In the genomic region with DNA sequence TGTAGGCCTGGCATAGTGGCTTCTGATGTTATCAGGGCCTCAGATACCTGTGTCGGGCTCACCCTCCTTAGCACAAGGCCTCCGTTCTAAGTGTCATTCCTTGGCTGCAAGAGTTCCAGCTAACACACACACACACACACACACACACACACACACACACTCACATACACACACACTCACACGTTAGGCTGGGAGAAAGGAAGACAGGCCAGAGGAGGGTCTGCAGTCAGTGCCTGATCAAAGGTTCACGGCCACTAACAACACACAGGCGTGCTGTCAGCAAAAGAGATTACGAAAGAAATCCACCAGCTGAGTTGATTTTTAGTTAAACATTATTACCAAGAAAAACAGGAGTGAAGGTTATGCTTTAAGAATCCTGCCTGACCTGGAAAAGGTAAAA, we compare ENCODE assay signal across 22 mouse cellular contexts. TPM values are rescaled to one million over a fixed set of nuclear protein-coding genes. Genes with fewer than 3 reads are reported as not detected.
A peak's percentile ranks its signal among the peaks of the same experiment; 100 is the strongest.
DNase-seq lines count a peak whose midpoint lies in the region; ATAC-seq lines count a peak whose summit lies in the region.
"Had no signal": no experiment of that assay in that cellular context is flagged by ENCODE, and none has a peak within 500 bp of the region (broad histone marks: within the 10 kb centered on the region; RNA-seq: fewer than 3 reads in every experiment).

No protein-coding gene starts in this region.

- peaks cover 16% of the 10 kb centered on the region; the same call in 1 of the 2 replicates for H3K36me3 ChIP-seq in heart, embryonic 15.5 days
- H3K36me3 ChIP-seq in intestine, embryonic 15.5 days = peaks cover 9% of the 10 kb centered on the region; the same call in 1 of the 2 replicates

- H3K9me3 ChIP-seq in heart, embryonic 15.5 days (replicated peaks) = no peaks in the 10 kb centered on the region
- no peaks in the 10 kb centered on the region for H3K9me3 ChIP-seq in intestine, embryonic 15.5 days
- H3K9me3 ChIP-seq: G1E; hindbrain, embryonic 12.5 days; megakaryocyte, embryonic 14.5 days had no signal

- no peak overlapping the region for H3K4me3 ChIP-seq in heart, embryonic 15.5 days
- H3K4me3 ChIP-seq in intestine, embryonic 15.5 days (replicated peaks) = no peak overlapping the region
- H3K4me3 ChIP-seq: hindbrain, embryonic 12.5 days had no signal

- H3K27me3 ChIP-seq in heart, embryonic 15.5 days = no peaks in the 10 kb centered on the region
- no peaks in the 10 kb centered on the region for H3K27me3 ChIP-seq in intestine, embryonic 15.5 days (replicated peaks)
- H3K27me3 ChIP-seq: hindbrain, embryonic 12.5 days; megakaryocyte, embryonic 14.5 days had no signal

- ATAC-seq in heart, embryonic 15.5 days (replicated peaks; ENCODE audit: insufficient number of reproducible peaks, insufficient read depth, low FRiP score, low read depth) = no peak
- ATAC-seq in intestine, embryonic 15.5 days = peak; percentile 48
- no peak for ATAC-seq in CD4-positive, CD25-positive, alpha-beta regulatory T cell, adult 4 months
- ATAC-seq: forebrain, postnatal 0 days; midbrain, embryonic 16.5 days had no signal

- H3K4me1 ChIP-seq in heart, embryonic 15.5 days (replicated peaks) = peaks cover 17% of the 10 kb centered on the region
- peaks cover 9% of the 10 kb centered on the region; the same call in 1 of the 2 replicates for H3K4me1 ChIP-seq in intestine, embryonic 15.5 days (replicated peaks)
- H3K4me1 ChIP-seq: hindbrain, embryonic 12.5 days had no signal

- no peak for DNase-seq in heart, postnatal 4 days
- DNase-seq in kidney, adult 18-20 months = peak; percentile 46
- DNase-seq in kidney, postnatal 36 days = peak; percentile 64 to 79
- DNase-seq in ovary, postnatal 36 days (ENCODE audit: low spot score) = no peak
- DNase-seq: adrenal gland, adult 8-10 months; cerebellum, adult 11-12 months; cerebellum, postnatal 36 days; forebrain, postnatal 0 days; lung, adult 2 months; right cerebral cortex, postnatal 25 days had no signal

- no peak overlapping the region for H3K9ac ChIP-seq in heart, embryonic 15.5 days
- H3K9ac ChIP-seq in intestine, embryonic 15.5 days = no peak overlapping the region
- H3K9ac ChIP-seq: forebrain, postnatal 0 days; hindbrain, embryonic 12.5 days had no signal

- 42% methylated on average over 6 of the region's 6 CpGs for whole genome bisulfite sequencing in heart, embryonic 15.5 days
- WGBS in intestine, embryonic 15.5 days = 54% methylated on average over 6 of the region's 6 CpGs

- H3K4me2 ChIP-seq in heart, embryonic 15.5 days = no peak overlapping the region
- no peak overlapping the region for H3K4me2 ChIP-seq in intestine, embryonic 15.5 days (replicated peaks)
- H3K4me2 ChIP-seq: hindbrain, embryonic 12.5 days had no signal

- H3K27ac ChIP-seq in heart, embryonic 15.5 days = peak overlapping the region; percentile 62
- H3K27ac ChIP-seq in intestine, embryonic 15.5 days = no peak overlapping the region
- H3K27ac ChIP-seq: hindbrain, embryonic 12.5 days had no signal

RNA-seq across cellular contexts. Expression of gene Olfr1393, which starts 11.4 kb away (rescaled TPM):
- polyA plus RNA-seq in heart, embryonic 15.5 days (2015; fragmentation: Nextera tagmentation; extraction: Ambion mirVana) = 0.09 TPM in 1 of 2 replicates, not detected in the other
- under 1 TPM; 0.23 to 0.33 TPM for total RNA-seq in heart, postnatal 4 days (2021)
- not detected in 2 replicates for polyA plus RNA-seq in intestine, embryonic 15.5 days (2015; fragmentation: Nextera tagmentation; extraction: Ambion mirVana)
- under 1 TPM in 1 of 2 experiments, not detected in 1; 0.28 TPM for polyA plus RNA-seq in CD4-positive, CD25-positive, alpha-beta regulatory T cell, adult 4 months (2017; shearing (Covaris generic))
- total RNA-seq: adrenal gland, adult 8-10 months; gastrocnemius, adult 8-10 months had no signal
- polyA plus RNA-seq: embryonic facial prominence, embryonic 11.5 days; G1E; hindbrain, embryonic 12.5 days; lung, adult 2 months; midbrain, embryonic 16.5 days had no signal

RNA-seq across cellular contexts. Expression of gene Olfr1392, which starts 18.4 kb away (rescaled TPM):
- polyA plus RNA-seq in heart, embryonic 15.5 days (2015; fragmentation: Nextera tagmentation; extraction: Ambion mirVana) = not detected in 2 replicates
- total RNA-seq in heart, postnatal 4 days (2021) = under 1 TPM in 1 of 2 experiments, not detected in 1; 0.11 TPM
- not detected in 2 replicates for polyA plus RNA-seq in intestine, embryonic 15.5 days (2015; fragmentation: Nextera tagmentation; extraction: Ambion mirVana)
- not detected for polyA plus RNA-seq in CD4-positive, CD25-positive, alpha-beta regulatory T cell, adult 4 months (2017; shearing (Covaris generic))
- total RNA-seq: adrenal gland, adult 8-10 months; gastrocnemius, adult 8-10 months; layer of hippocampus, postnatal 14 days; left cerebral cortex, postnatal 36 days had no signal
- polyA plus RNA-seq: embryonic facial prominence, embryonic 11.5 days; G1E; hindbrain, embryonic 12.5 days; midbrain, embryonic 16.5 days had no signal

RNA-seq across cellular contexts. Expression of gene Mgat1, which starts 22.7 kb away (rescaled TPM):
- polyA plus RNA-seq in heart, embryonic 15.5 days (2015; fragmentation: Nextera tagmentation; extraction: Ambion mirVana) = 41.7 and 54.8 TPM in 2 replicates
- 10 to 100 TPM; 71.2 to 76.7 TPM for total RNA-seq in heart, postnatal 4 days (2021)
- 53.5 and 61.2 TPM in 2 replicates for polyA plus RNA-seq in intestine, embryonic 15.5 days (2015; fragmentation: Nextera tagmentation; extraction: Ambion mirVana)
- polyA plus RNA-seq in CD4-positive, CD25-positive, alpha-beta regulatory T cell, adult 4 months (2017; shearing (Covaris generic)) = 100 to 1,000 TPM in 1 of 2 experiments, 10 to 100 TPM in 1; 70.9 to 106 TPM

RNA-seq across cellular contexts. Expression of gene Olfr10, which starts 37.9 kb away (rescaled TPM):
- polyA plus RNA-seq in heart, embryonic 15.5 days (2015; fragmentation: Nextera tagmentation; extraction: Ambion mirVana) = not detected in 2 replicates
- total RNA-seq in heart, postnatal 4 days (2021) = not detected
- not detected in 2 replicates for polyA plus RNA-seq in intestine, embryonic 15.5 days (2015; fragmentation: Nextera tagmentation; extraction: Ambion mirVana)
- polyA plus RNA-seq in CD4-positive, CD25-positive, alpha-beta regulatory T cell, adult 4 months (2017; shearing (Covaris generic)) = not detected
- total RNA-seq: adrenal gland, adult 8-10 months; gastrocnemius, adult 8-10 months; layer of hippocampus, postnatal 14 days; left cerebral cortex, postnatal 36 days had no signal
- polyA plus RNA-seq: brain, embryonic 14.5 days; embryonic facial prominence, embryonic 11.5 days; forebrain, postnatal 0 days; G1E; hindbrain, embryonic 12.5 days; lung, adult 2 months; midbrain, embryonic 16.5 days had no signal

RNA-seq across cellular contexts. Expression of gene Olfr1391, which starts 55.9 kb away (rescaled TPM):
- not detected in 2 replicates for polyA plus RNA-seq in heart, embryonic 15.5 days (2015; fragmentation: Nextera tagmentation; extraction: Ambion mirVana)
- total RNA-seq in heart, postnatal 4 days (2021) = not detected
- not detected in 2 replicates for polyA plus RNA-seq in intestine, embryonic 15.5 days (2015; fragmentation: Nextera tagmentation; extraction: Ambion mirVana)
- not detected for polyA plus RNA-seq in CD4-positive, CD25-positive, alpha-beta regulatory T cell, adult 4 months (2017; shearing (Covaris generic))
- total RNA-seq: adrenal gland, adult 8-10 months; forebrain, postnatal 0 days; gastrocnemius, adult 8-10 months; layer of hippocampus, postnatal 14 days; left cerebral cortex, postnatal 36 days had no signal
- polyA plus RNA-seq: brain, embryonic 14.5 days; embryonic facial prominence, embryonic 11.5 days; forebrain, postnatal 0 days; G1E; hindbrain, embryonic 12.5 days; lung, adult 2 months; midbrain, embryonic 16.5 days had no signal

Comparison
In these comparisons a context has a peak if more than half of its experiments do, and no peak if none do; other contexts are left out.
1. DNase-seq: peak in kidney, adult 18-20 months (single experiment) and kidney, postnatal 36 days (2 of 2); none in heart, postnatal 4 days (single experiment) and ovary, postnatal 36 days (single experiment).